Mouse (Mus musculus) myocyte (in vitro differentiated cells): ENCODE measurements around the gene Ccdc40. TPM values are rescaled to one million over a fixed set of nuclear protein-coding genes. Genes with fewer than 3 reads are reported as not detected.

ENCODE experiments used
- H3K27me3 ChIP-seq: one replicate; pipeline ENCODE4 v1.6.1; 2011; ENCODE audit not compliant: control insufficient read depth, insufficient read depth, insufficient read length
- H3K36me3 ChIP-seq: one replicate; pipeline ENCODE4 v1.6.1; 2011; ENCODE audit not compliant: control insufficient read depth, insufficient read depth
- H3K4me2 ChIP-seq: one replicate; pipeline ENCODE4 v1.6.1; 2011; ENCODE audit warnings: low read depth, control low read depth
- H3K4me3 ChIP-seq: one replicate; pipeline ENCODE4 v1.5.1; 2011; ENCODE audit warnings: mild to moderate bottlenecking, control low read depth, moderate library complexity
- H3K79me2 ChIP-seq: one replicate; pipeline ENCODE4 v1.6.1; 2011; ENCODE audit not compliant: control insufficient read depth, insufficient read depth
- H3ac ChIP-seq: one replicate; pipeline ENCODE4 v1.6.1; 2011; ENCODE audit not compliant: control insufficient read depth, insufficient read length
- CEBPB ChIP-seq: IDR thresholded peaks from 2 replicates; pipeline ENCODE4 v1.6.1; 2011; ENCODE audit warnings: mild to moderate bottlenecking, moderate library complexity; ENCODE audit not compliant: poor library complexity, insufficient read depth, severe bottlenecking
- E2F4 ChIP-seq: IDR thresholded peaks from one replicate; pipeline ENCODE4 v1.6.1; 2011; ENCODE audit warnings: mild to moderate bottlenecking, control low read depth, moderate library complexity; ENCODE audit not compliant: insufficient read depth
- MAX ChIP-seq: IDR thresholded peaks from one replicate; pipeline ENCODE4 v1.6.1; 2011; ENCODE audit warnings: low read depth, mild to moderate bottlenecking, control low read depth
- MYOD1 ChIP-seq, 3 experiments: IDR thresholded peaks; one replicate each; pipeline ENCODE4 v1.6.1; 2011; ENCODE audit warnings: control low read depth in 2 of 3, low read depth in 2 of 3, mild to moderate bottlenecking in 2 of 3, moderate library complexity in 1 of 3; ENCODE audit not compliant: insufficient read length in 2 of 3, control insufficient read depth in 1 of 3
- MYOG ChIP-seq, 3 experiments: IDR thresholded peaks; one replicate each; pipeline ENCODE4 v1.6.1; 2011; ENCODE audit warnings: control low read depth in 2 of 3, low read depth in 2 of 3, mild to moderate bottlenecking in 2 of 3; ENCODE audit not compliant: insufficient read length in 2 of 3, control insufficient read depth in 1 of 3, insufficient read depth in 1 of 3
- POLR2A ChIP-seq: IDR thresholded peaks from one replicate; pipeline ENCODE4 v1.6.1; 2011; ENCODE audit warnings: low read depth, mild to moderate bottlenecking, control low read depth, moderate library complexity; ENCODE audit not compliant: insufficient read length
- POLR2AphosphoS2 ChIP-seq: IDR thresholded peaks from one replicate; pipeline ENCODE4 v1.6.1; 2011; ENCODE audit warnings: low read depth, control low read depth; ENCODE audit not compliant: insufficient read length
- REST ChIP-seq: IDR thresholded peaks from one replicate; pipeline ENCODE4 v1.6.1; 2011; ENCODE audit warnings: mild to moderate bottlenecking, control low read depth, moderate library complexity; ENCODE audit not compliant: insufficient read depth, insufficient read length
- SRF ChIP-seq: IDR thresholded peaks from one replicate; pipeline ENCODE4 v1.6.1; 2011; ENCODE audit warnings: low read depth; ENCODE audit not compliant: control insufficient read depth, insufficient read length
- TCF12 ChIP-seq: IDR thresholded peaks from one replicate; pipeline ENCODE4 v1.6.1; 2011; ENCODE audit warnings: mild to moderate bottlenecking, control low read depth; ENCODE audit not compliant: poor library complexity, insufficient read depth, severe bottlenecking
- TCF3 ChIP-seq: IDR thresholded peaks from one replicate; pipeline ENCODE4 v1.6.1; 2011; ENCODE audit warnings: low read depth, control low read depth; ENCODE audit not compliant: insufficient read length
- USF1 ChIP-seq: IDR thresholded peaks from one replicate; pipeline ENCODE4 v1.6.1; 2011; ENCODE audit warnings: low read depth, mild to moderate bottlenecking, control low read depth, moderate library complexity
- polyA plus RNA-seq: library from polyadenylated mRNA; unstranded; fragments of >200 nt; fragmentation: generic; extraction: Trizol; gene quantifications from one replicate; pipeline ENCODE4 v1.2.1, GENCODE M21; 2012; ENCODE audit warnings: missing spikeins

The Ccdc40 gene
- polyA plus RNA-seq, 1 experiment, result 0.07 TPM

DNA sequence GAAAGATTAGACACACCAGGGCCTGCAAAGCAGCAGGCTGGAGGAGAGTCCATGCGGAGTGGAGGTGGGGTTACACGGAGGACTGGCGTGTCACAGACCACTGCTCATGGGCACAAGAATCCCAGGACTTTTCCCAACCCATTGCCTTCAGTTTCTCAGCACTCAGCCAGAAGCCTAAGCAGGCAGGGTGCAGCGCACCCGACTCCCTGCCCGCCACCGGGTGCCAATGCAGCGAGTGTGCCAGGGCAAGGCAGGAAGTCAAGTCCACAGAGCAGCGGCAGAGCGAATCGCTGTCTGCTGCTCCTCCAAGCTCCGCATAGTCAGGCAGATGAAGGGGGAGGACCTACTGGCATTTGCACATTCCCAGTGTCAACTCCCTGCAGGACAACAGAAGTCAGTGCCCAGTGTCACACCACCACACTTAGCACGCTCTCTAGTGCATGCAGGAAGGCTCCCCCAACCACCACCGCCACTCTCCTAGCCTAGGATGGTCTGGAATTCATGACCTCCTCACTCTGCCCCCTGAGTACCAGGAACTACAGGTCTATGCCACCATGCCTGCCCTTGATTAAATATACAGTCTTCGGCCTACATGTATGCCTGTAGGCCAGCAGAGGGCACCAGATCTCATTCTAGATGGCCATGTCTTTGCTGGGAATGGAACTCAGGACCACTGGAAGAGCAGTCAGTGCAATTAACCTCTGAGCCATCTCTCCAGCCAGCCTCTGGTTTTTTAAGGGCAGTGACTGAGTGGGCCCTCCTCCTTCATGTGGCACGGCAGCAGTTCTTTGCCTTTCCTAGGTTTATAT lies 76.7 kb downstream of the Ccdc40 start:
- no peak overlapping the region for H3K4me2 ChIP-seq
- no peak overlapping the region for H3K4me3 ChIP-seq
- TF ChIP-seq TCF3 (no peak), REST (no peak), POLR2A (no peak), MYOD1 (IDR thresholded peaks at IDR 0.05; ENCODE audit: control insufficient read depth in 1 of 3, insufficient read length in 2 of 3, low read depth in 2 of 3) (no peak), POLR2AphosphoS2 (no peak), MAX (no peak), E2F4 (no peak), TCF12 (no peak), USF1 (no peak), MYOG (IDR thresholded peaks at IDR 0.05; ENCODE audit: control insufficient read depth in 1 of 3, insufficient read depth in 1 of 3, insufficient read length in 2 of 3, low read depth in 2 of 3) (no peak), SRF (no peak), CEBPB (no peak)
- H3K79me2 ChIP-seq, result no peaks in the 10 kb centered on the region
- no peak overlapping the region for H3ac ChIP-seq
- H3K27me3 ChIP-seq, result peaks cover 35% of the 10 kb centered on the region
- no peaks in the 10 kb centered on the region for H3K36me3 ChIP-seq

GRCm38 (mm10) chr11:119306762-119307657 lies 78.6 kb downstream of the Ccdc40 start:
- H3K4me3 ChIP-seq, result no peak overlapping the region
- TF ChIP-seq TCF3 (no peak), MYOD1 (IDR thresholded peaks at IDR 0.05; ENCODE audit: control insufficient read depth in 1 of 3, insufficient read length in 2 of 3, low read depth in 2 of 3) (peak in 1 of 3 experiments; percentile 54), E2F4 (no peak), USF1 (no peak), TCF12 (no peak), MYOG (IDR thresholded peaks at IDR 0.05; ENCODE audit: control insufficient read depth in 1 of 3, insufficient read depth in 1 of 3, insufficient read length in 2 of 3, low read depth in 2 of 3) (peak in 1 of 3 experiments; percentile 62), CEBPB (no peak), REST (no peak), POLR2A (no peak), SRF (no peak), MAX (no peak), POLR2AphosphoS2 (no peak)
- H3K79me2 ChIP-seq, result no peaks in the 10 kb centered on the region
- no peak overlapping the region for H3ac ChIP-seq
- H3K27me3 ChIP-seq, result peaks cover 40% of the 10 kb centered on the region
- no peaks in the 10 kb centered on the region for H3K36me3 ChIP-seq
- peak overlapping the region; percentile 13 for H3K4me2 ChIP-seq

DNA sequence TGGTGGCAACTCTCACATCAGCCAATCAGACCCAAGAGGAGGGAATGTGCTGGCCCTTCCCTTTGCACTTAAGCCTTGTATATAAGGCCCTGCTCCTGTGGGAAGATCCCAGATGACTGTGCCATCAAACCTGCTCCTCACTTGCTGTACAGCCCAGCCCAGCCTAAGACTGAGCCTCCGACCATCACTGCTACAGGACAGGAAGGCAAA lies 79.2 kb downstream of the Ccdc40 start, which contains the start of gene Card14:
Gene Card14, plus strand, starts transcription at position 111 of the 210 bp plus-strand sequence.
- TF ChIP-seq CEBPB (no peak), POLR2A (peak; percentile 31), MYOD1 (IDR thresholded peaks at IDR 0.05; ENCODE audit: control insufficient read depth in 1 of 3, insufficient read length in 2 of 3, low read depth in 2 of 3) (no peak), POLR2AphosphoS2 (no peak), REST (no peak)
- H3K27me3 ChIP-seq, result peaks cover 38% of the 10 kb centered on the region
- peak within 1 kb of the TSS; percentile 51 for H3K4me2 ChIP-seq
- no peaks in the 10 kb centered on the region for H3K36me3 ChIP-seq
- H3K4me3 ChIP-seq, result no peak within 1 kb of the TSS
- no peak within 1 kb of the TSS for H3ac ChIP-seq
- no peaks in the 10 kb centered on the region for H3K79me2 ChIP-seq

DNA sequence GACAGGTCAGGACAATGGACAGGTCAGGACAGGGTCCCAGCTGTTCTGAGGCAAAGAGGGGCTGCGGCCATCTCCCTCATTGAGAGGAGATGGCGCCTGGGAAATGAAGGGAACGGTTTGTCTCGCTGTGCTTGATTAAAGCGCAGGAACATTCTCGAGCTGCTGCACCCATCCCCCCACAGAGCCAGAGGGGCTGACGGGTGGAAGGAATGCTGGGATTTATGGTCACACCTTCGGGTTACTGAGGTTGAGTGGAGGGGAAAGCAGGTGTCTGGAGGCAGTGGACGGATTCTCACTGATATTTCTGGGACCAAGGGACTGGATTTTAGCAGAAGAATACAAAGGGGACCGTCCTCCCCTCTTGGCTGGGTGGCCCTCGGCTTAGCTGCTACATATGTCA lies 79.5 kb downstream of the Ccdc40 start:
- TF ChIP-seq MYOD1 (IDR thresholded peaks at IDR 0.05; ENCODE audit: control insufficient read depth in 1 of 3, insufficient read length in 2 of 3, low read depth in 2 of 3) (peak in 1 of 3 experiments; percentile 4), POLR2AphosphoS2 (no peak), REST (peak; percentile 34), MYOG (IDR thresholded peaks at IDR 0.05; ENCODE audit: control insufficient read depth in 1 of 3, insufficient read depth in 1 of 3, insufficient read length in 2 of 3, low read depth in 2 of 3) (peak in 1 of 3 experiments; percentile 53)
- Histone ChIP-seq H3K36me3 (no peaks in the 10 kb centered on the region), H3K4me2 (peak overlapping the region; percentile 42), H3ac (no peak overlapping the region), H3K79me2 (no peaks in the 10 kb centered on the region), H3K27me3 (peaks cover 34% of the 10 kb centered on the region), H3K4me3 (no peak overlapping the region)
